In the genomic region with DNA sequence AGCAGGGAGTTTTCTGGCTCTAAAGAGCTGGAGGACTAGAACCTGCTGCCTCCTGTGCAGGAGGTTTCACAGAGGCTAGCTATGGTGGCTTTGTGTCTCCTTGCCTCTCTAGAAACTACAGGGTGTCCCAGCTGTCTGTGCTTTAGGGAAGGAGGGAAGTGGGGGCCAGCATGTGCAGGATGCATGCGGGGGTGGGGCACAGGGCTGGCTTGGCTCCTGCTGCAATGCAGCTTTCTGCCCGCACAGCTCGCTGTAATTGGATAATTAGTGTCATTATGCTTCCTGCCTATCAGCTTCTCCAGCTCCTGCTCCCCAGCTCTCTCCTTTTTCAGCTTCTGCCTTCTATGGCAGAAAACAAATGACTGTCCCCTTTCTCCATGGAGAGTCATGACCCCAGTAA, we compare ENCODE assay signal across 15 mouse cellular contexts. TPM values are rescaled to one million over a fixed set of nuclear protein-coding genes. Genes with fewer than 3 reads are reported as not detected.
A peak's percentile ranks its signal among the peaks of the same experiment; 100 is the strongest.
DNase-seq lines count a peak whose midpoint lies in the region; ATAC-seq and TF ChIP-seq lines count a peak whose summit lies in the region.
"Had no signal": no experiment of that assay in that cellular context is flagged by ENCODE, and none has a peak within 500 bp of the region (broad histone marks: within the 10 kb centered on the region; RNA-seq: fewer than 3 reads in every experiment).

No protein-coding gene starts in this region.

- peak; percentile 34; the same call in 1 of the 2 replicates for ATAC-seq in hindbrain, embryonic 16.5 days
- no peak for ATAC-seq in megakaryocyte progenitor cell, adult 5-6 weeks (replicated peaks; ENCODE audit: poor library complexity)
- ATAC-seq: Patski had no signal

- 19% methylated on average over 3 of the region's 3 CpGs for WGBS in hindbrain, embryonic 16.5 days
- 46% methylated on average over 3 of the region's 3 CpGs for WGBS in hindbrain, embryonic 10.5 days
- 35% methylated on average over 3 of the region's 3 CpGs for WGBS in embryonic facial prominence, embryonic 10.5 days
- WGBS in kidney, adult 2 months: 47% methylated on average over 3 of the region's 3 CpGs

- H3K4me1 ChIP-seq in hindbrain, embryonic 16.5 days (ENCODE audit: control insufficient read depth, insufficient read depth, low read depth, low read length): no peaks in the 10 kb centered on the region
- peaks cover 5% of the 10 kb centered on the region; the same call in 1 of the 2 replicates for H3K4me1 ChIP-seq in hindbrain, embryonic 10.5 days (replicated peaks)
- peaks cover 13% of the 10 kb centered on the region for H3K4me1 ChIP-seq in embryonic facial prominence, embryonic 10.5 days
- no peaks in the 10 kb centered on the region for H3K4me1 ChIP-seq in kidney, adult 2 months (ENCODE audit: control insufficient read depth, insufficient read depth, low read length)

- no peak for TF ChIP-seq CTCF in kidney, adult 2 months (conservative IDR thresholded peaks at IDR 0.05; ENCODE audit: insufficient read depth, insufficient read length, low read depth, low read length)

- H3K4me3 ChIP-seq in hindbrain, embryonic 16.5 days (ENCODE audit: low read length): no peak overlapping the region
- no peak overlapping the region for H3K4me3 ChIP-seq in hindbrain, embryonic 10.5 days
- H3K4me3 ChIP-seq in embryonic facial prominence, embryonic 10.5 days: no peak overlapping the region
- no peak overlapping the region for H3K4me3 ChIP-seq in kidney, adult 2 months (ENCODE audit: insufficient read depth, low read depth, low read length)
- H3K4me3 ChIP-seq: hindbrain, embryonic 12.5 days had no signal

- no peak for DNase-seq in hindbrain, embryonic 10.5 days (ENCODE audit: low spot score)
- DNase-seq in embryonic facial prominence, embryonic 10.5 days (ENCODE audit: low spot score): peak; percentile 46
- peak; percentile 38 to 63 for DNase-seq in frontal cortex, postnatal 36 days (ENCODE audit: low spot score in 2 of 2)
- DNase-seq in retina, postnatal 1 day: peak; percentile 27
- DNase-seq in kidney, adult 2 months: no peak
- DNase-seq: adrenal gland, postnatal 10 days; kidney, postnatal 14 days; lung, postnatal 10 days; thymus, postnatal 25 days had no signal

- TF ChIP-seq POLR2A in kidney, adult 2 months (IDR thresholded peaks at IDR 0.05; ENCODE audit: low read depth, low read length): no peak

- H3K4me2 ChIP-seq in hindbrain, embryonic 16.5 days (ENCODE audit: low read length): no peak overlapping the region
- H3K4me2 ChIP-seq: hindbrain, embryonic 12.5 days had no signal

- no peak overlapping the region for H3K27ac ChIP-seq in hindbrain, embryonic 16.5 days (ENCODE audit: low read depth, low read length)
- no peak overlapping the region; the same call in 1 of the 2 replicates for H3K27ac ChIP-seq in hindbrain, embryonic 10.5 days
- peak overlapping the region; percentile 65; the same call in 1 of the 2 replicates for H3K27ac ChIP-seq in embryonic facial prominence, embryonic 10.5 days (replicated peaks)
- no peak overlapping the region for H3K27ac ChIP-seq in kidney, adult 2 months (ENCODE audit: insufficient read depth, low read depth, low read length)
- H3K27ac ChIP-seq: hindbrain, embryonic 12.5 days had no signal

- H3K36me3 ChIP-seq in hindbrain, embryonic 16.5 days (ENCODE audit: control insufficient read depth, insufficient read depth, low read length): no peaks in the 10 kb centered on the region
- no peaks in the 10 kb centered on the region for H3K36me3 ChIP-seq in hindbrain, embryonic 10.5 days
- no peaks in the 10 kb centered on the region for H3K36me3 ChIP-seq in embryonic facial prominence, embryonic 10.5 days (replicated peaks)
- no peaks in the 10 kb centered on the region for H3K36me3 ChIP-seq in kidney, adult 2 months (ENCODE audit: control insufficient read depth, insufficient read depth, low read length)
- H3K36me3 ChIP-seq: hindbrain, embryonic 12.5 days had no signal

- no peak overlapping the region for H3K9ac ChIP-seq in hindbrain, embryonic 16.5 days (ENCODE audit: low read depth, low read length)
- H3K9ac ChIP-seq: hindbrain, embryonic 12.5 days had no signal

- no peaks in the 10 kb centered on the region for H3K9me3 ChIP-seq in hindbrain, embryonic 16.5 days (ENCODE audit: control insufficient read depth, low read length)
- no peaks in the 10 kb centered on the region for H3K9me3 ChIP-seq in hindbrain, embryonic 10.5 days
- no peaks in the 10 kb centered on the region for H3K9me3 ChIP-seq in embryonic facial prominence, embryonic 10.5 days
- H3K9me3 ChIP-seq: hindbrain, embryonic 12.5 days had no signal

- no peaks in the 10 kb centered on the region for H3K27me3 ChIP-seq in hindbrain, embryonic 16.5 days (replicated peaks; ENCODE audit: control insufficient read depth, insufficient read depth, low read length)
- H3K27me3 ChIP-seq in hindbrain, embryonic 10.5 days (ENCODE audit: insufficient read depth, poor library complexity, severe bottlenecking): peaks cover 25% of the 10 kb centered on the region
- peaks cover 54% of the 10 kb centered on the region for H3K27me3 ChIP-seq in embryonic facial prominence, embryonic 10.5 days (replicated peaks; ENCODE audit: low read depth, poor library complexity, severe bottlenecking)
- no peaks in the 10 kb centered on the region for H3K27me3 ChIP-seq in kidney, adult 2 months (replicated peaks; ENCODE audit: control insufficient read depth, insufficient read depth, low read length)
- H3K27me3 ChIP-seq: hindbrain, embryonic 12.5 days had no signal

RNA-seq across cellular contexts. Expression of a gene that starts 10.0 kb away (rescaled TPM):
- 8.9 and 9.1 TPM in 2 replicates for polyA plus RNA-seq in hindbrain, embryonic 16.5 days (2015; fragmentation: Nextera tagmentation; extraction: Ambion mirVana)
- 0.21 and 0.42 TPM in 2 replicates for polyA plus RNA-seq in hindbrain, embryonic 10.5 days (2016; fragmentation: Nextera tagmentation; extraction: Ambion mirVana)
- 0.25 and 0.39 TPM in 2 replicates for polyA plus RNA-seq in embryonic facial prominence, embryonic 10.5 days (2016; fragmentation: Nextera tagmentation; extraction: Ambion mirVana)
- 0.11 and 0.13 TPM in 2 replicates for polyA plus RNA-seq in kidney, adult 2 months (2012; rRNA removed)
- not detected in 2 replicates for total RNA-seq in megakaryocyte progenitor cell, adult 5-6 weeks (2015)
- not detected in 2 replicates for total RNA-seq in megakaryocyte progenitor cell, adult 5-6 weeks (2017)
- total RNA-seq: granulocyte monocyte progenitor cell, adult 5-6 weeks; liver, adult 2 months had no signal
- polyA plus RNA-seq: liver, adult 2 months had no signal

RNA-seq across cellular contexts. Expression of a gene that starts 29.5 kb away (rescaled TPM):
- 23.2 and 40.9 TPM in 2 replicates for polyA plus RNA-seq in hindbrain, embryonic 16.5 days (2015; fragmentation: Nextera tagmentation; extraction: Ambion mirVana)
- 17.0 and 24.3 TPM in 2 replicates for polyA plus RNA-seq in hindbrain, embryonic 10.5 days (2016; fragmentation: Nextera tagmentation; extraction: Ambion mirVana)
- 15.7 and 19.3 TPM in 2 replicates for polyA plus RNA-seq in embryonic facial prominence, embryonic 10.5 days (2016; fragmentation: Nextera tagmentation; extraction: Ambion mirVana)
- polyA plus RNA-seq in kidney, adult 2 months (2012; rRNA removed): 277 and 333 TPM in 2 replicates
- 1.3 and 1.4 TPM in 2 replicates for total RNA-seq in megakaryocyte progenitor cell, adult 5-6 weeks (2015)
- total RNA-seq in megakaryocyte progenitor cell, adult 5-6 weeks (2017): 0.30 TPM in 1 of 2 replicates, not detected in the other
- total RNA-seq: granulocyte monocyte progenitor cell, adult 5-6 weeks had no signal

RNA-seq across cellular contexts. Expression of a gene that starts 54.1 kb away (rescaled TPM):
- 68.4 and 70.7 TPM in 2 replicates for polyA plus RNA-seq in hindbrain, embryonic 16.5 days (2015; fragmentation: Nextera tagmentation; extraction: Ambion mirVana)
- 79.7 and 81.4 TPM in 2 replicates for polyA plus RNA-seq in hindbrain, embryonic 10.5 days (2016; fragmentation: Nextera tagmentation; extraction: Ambion mirVana)
- polyA plus RNA-seq in embryonic facial prominence, embryonic 10.5 days (2016; fragmentation: Nextera tagmentation; extraction: Ambion mirVana): 94.0 and 99.8 TPM in 2 replicates
- polyA plus RNA-seq in kidney, adult 2 months (2012; rRNA removed): 12.9 and 13.8 TPM in 2 replicates
- total RNA-seq in megakaryocyte progenitor cell, adult 5-6 weeks (2015): 27.1 and 34.7 TPM in 2 replicates
- 48.9 and 63.1 TPM in 2 replicates for total RNA-seq in megakaryocyte progenitor cell, adult 5-6 weeks (2017)

Comparison
In these comparisons a context has a peak if more than half of its experiments do, and no peak if none do; other contexts are left out.
1. DNase-seq: peak in embryonic facial prominence, embryonic 10.5 days (single experiment), frontal cortex, postnatal 36 days (2 of 2) and retina, postnatal 1 day (single experiment); none in hindbrain, embryonic 10.5 days (single experiment) and kidney, adult 2 months (single experiment).